Mouse (Mus musculus): ENCODE results near the gene Ttc7b.

GRCm38 (mm10) chr12:100445686-100446085 is 74.9 kb downstream of the Ttc7b start:
- TF ChIP-seq CTCF (IDR thresholded peaks at IDR 0.05; ENCODE audit: low read depth, low read length), result no peak
- no peak for TF ChIP-seq POLR2A (IDR thresholded peaks at IDR 0.05; ENCODE audit: extremely low read depth, insufficient read depth, low read length)
